ENCODE assay signal across 11 mouse cellular contexts in genomic region chr13:101696316-101696715, GRCm38 (mm10).
DNase-seq lines count a peak whose midpoint lies in the region; ATAC-seq and TF ChIP-seq lines count a peak whose summit lies in the region.
"Had no signal": no experiment of that assay in that cellular context is flagged by ENCODE, and none has a peak within 500 bp of the region (broad histone marks: within the 10 kb centered on the region; RNA-seq: fewer than 3 reads in every experiment).

No protein-coding gene starts in this region.

- no peak for ATAC-seq in heart, postnatal 0 days (ENCODE audit: insufficient read depth, low read depth)
- no peak for ATAC-seq in megakaryocyte, adult 5-6 weeks (ENCODE audit: poor library complexity, severe bottlenecking)
- no peak for ATAC-seq in embryonic facial prominence, embryonic 12.5 days (ENCODE audit: insufficient number of reproducible peaks, insufficient read depth, low FRiP score, low TSS enrichment)
- ATAC-seq in forebrain, postnatal 0 days: no peak
- ATAC-seq: midbrain, embryonic 13.5 days had no signal

- no peaks in the 10 kb centered on the region for H3K9me3 ChIP-seq in heart, postnatal 0 days (replicated peaks; ENCODE audit: control insufficient read depth, low read length)
- no peaks in the 10 kb centered on the region for H3K9me3 ChIP-seq in megakaryocyte, embryonic 14.5 days
- H3K9me3 ChIP-seq in embryonic facial prominence, embryonic 12.5 days: no peaks in the 10 kb centered on the region
- no peaks in the 10 kb centered on the region for H3K9me3 ChIP-seq in forebrain, embryonic 10.5 days
- no peaks in the 10 kb centered on the region for H3K9me3 ChIP-seq in forebrain, postnatal 0 days (ENCODE audit: low read length)
- H3K9me3 ChIP-seq: hindbrain, embryonic 12.5 days; midbrain, embryonic 13.5 days; neural tube, embryonic 12.5 days had no signal

- H3K27ac ChIP-seq in heart, postnatal 0 days (ENCODE audit: low read depth): 0 out of 2 replicates have a peak overlapping the region, but pooled peaks have one; percentile 13
- H3K27ac ChIP-seq in embryonic facial prominence, embryonic 12.5 days: peak overlapping the region; percentile 65; the same call in 1 of the 2 replicates
- no peak overlapping the region for H3K27ac ChIP-seq in forebrain, embryonic 10.5 days
- no peak overlapping the region for H3K27ac ChIP-seq in forebrain, postnatal 0 days (ENCODE audit: low read depth, low read length)
- H3K27ac ChIP-seq: hindbrain, embryonic 12.5 days; midbrain, embryonic 13.5 days; neural tube, embryonic 12.5 days had no signal

- no peak overlapping the region for H3K4me3 ChIP-seq in heart, postnatal 0 days (ENCODE audit: low read depth, low read length)
- peak overlapping the region; percentile 53 for H3K4me3 ChIP-seq in megakaryocyte, embryonic 14.5 days (replicated peaks)
- H3K4me3 ChIP-seq in embryonic facial prominence, embryonic 12.5 days: no peak overlapping the region
- no peak overlapping the region for H3K4me3 ChIP-seq in forebrain, embryonic 10.5 days
- H3K4me3 ChIP-seq in forebrain, postnatal 0 days (ENCODE audit: low read depth, low read length): no peak overlapping the region
- H3K4me3 ChIP-seq: hindbrain, embryonic 12.5 days; midbrain, embryonic 13.5 days; neural tube, embryonic 12.5 days had no signal

- DNase-seq in heart, postnatal 0 days (ENCODE audit: low spot score): no peak
- DNase-seq in heart, adult 8-10 months (ENCODE audit: low spot score): no peak
- DNase-seq in skeletal muscle tissue, adult 2 months (ENCODE audit: low read depth, low spot score): peak; percentile 52
- DNase-seq in forebrain, embryonic 10.5 days (ENCODE audit: extremely low spot score, low spot score): no peak
- no peak for DNase-seq in forebrain, postnatal 0 days

- H3K4me1 ChIP-seq in heart, postnatal 0 days (ENCODE audit: control insufficient read depth, insufficient read depth): peaks cover 23% of the 10 kb centered on the region; the same call in 1 of the 2 replicates
- H3K4me1 ChIP-seq in megakaryocyte, embryonic 14.5 days: peaks cover 65% of the 10 kb centered on the region
- H3K4me1 ChIP-seq in embryonic facial prominence, embryonic 12.5 days: peaks cover 36% of the 10 kb centered on the region
- peaks cover 58% of the 10 kb centered on the region for H3K4me1 ChIP-seq in forebrain, embryonic 10.5 days
- H3K4me1 ChIP-seq in forebrain, postnatal 0 days (ENCODE audit: insufficient read depth): peaks cover 17% of the 10 kb centered on the region

- no peaks in the 10 kb centered on the region for H3K27me3 ChIP-seq in heart, postnatal 0 days (ENCODE audit: control insufficient read depth, insufficient read depth, low read length)
- no peaks in the 10 kb centered on the region for H3K27me3 ChIP-seq in megakaryocyte, embryonic 14.5 days (replicated peaks)
- no peaks in the 10 kb centered on the region for H3K27me3 ChIP-seq in embryonic facial prominence, embryonic 12.5 days
- H3K27me3 ChIP-seq in forebrain, embryonic 10.5 days (ENCODE audit: poor library complexity, severe bottlenecking): peaks cover 22% of the 10 kb centered on the region
- H3K27me3 ChIP-seq in forebrain, postnatal 0 days (ENCODE audit: insufficient read depth, low read length): no peaks in the 10 kb centered on the region
- H3K27me3 ChIP-seq: hindbrain, embryonic 12.5 days; midbrain, embryonic 13.5 days; neural tube, embryonic 12.5 days had no signal

- H3K36me3 ChIP-seq in heart, postnatal 0 days (replicated peaks; ENCODE audit: control insufficient read depth, insufficient read depth, low read length): peaks cover 29% of the 10 kb centered on the region
- H3K36me3 ChIP-seq in megakaryocyte, embryonic 14.5 days (replicated peaks; ENCODE audit: low read length): peaks cover 50% of the 10 kb centered on the region
- H3K36me3 ChIP-seq in embryonic facial prominence, embryonic 12.5 days: peaks cover 14% of the 10 kb centered on the region
- peaks cover 4% of the 10 kb centered on the region for H3K36me3 ChIP-seq in forebrain, embryonic 10.5 days (replicated peaks)
- H3K36me3 ChIP-seq in forebrain, postnatal 0 days (ENCODE audit: insufficient read depth): peaks cover 11% of the 10 kb centered on the region; the same call in 1 of the 2 replicates

- H3K9ac ChIP-seq in heart, postnatal 0 days (replicated peaks; ENCODE audit: low read depth, low read length): no peak overlapping the region
- no peak overlapping the region for H3K9ac ChIP-seq in embryonic facial prominence, embryonic 12.5 days
- H3K9ac ChIP-seq in forebrain, postnatal 0 days: no peak overlapping the region
- H3K9ac ChIP-seq: hindbrain, embryonic 12.5 days; midbrain, embryonic 13.5 days; neural tube, embryonic 12.5 days had no signal

- H3K4me2 ChIP-seq in heart, postnatal 0 days (ENCODE audit: low read depth, low read length): 0 out of 2 replicates have a peak overlapping the region, but pooled peaks have one; percentile 15
- H3K4me2 ChIP-seq in embryonic facial prominence, embryonic 12.5 days (replicated peaks): no peak overlapping the region
- no peak overlapping the region for H3K4me2 ChIP-seq in forebrain, postnatal 0 days (ENCODE audit: low read depth)
- H3K4me2 ChIP-seq: hindbrain, embryonic 12.5 days; midbrain, embryonic 13.5 days; neural tube, embryonic 12.5 days had no signal

- TF ChIP-seq CTCF in heart, postnatal 0 days (IDR thresholded peaks at IDR 0.05; ENCODE audit: low read depth): no peak
- no peak for TF ChIP-seq CTCF in forebrain, postnatal 0 days (IDR thresholded peaks at IDR 0.05; ENCODE audit: low read depth)

- WGBS in heart, postnatal 0 days: 48% methylated on average over 3 of the region's 3 CpGs
- WGBS in embryonic facial prominence, embryonic 12.5 days: 33% methylated on average over 3 of the region's 3 CpGs
- 61% methylated on average over 3 of the region's 3 CpGs for WGBS in forebrain, embryonic 10.5 days
- 55% methylated on average over 3 of the region's 3 CpGs for WGBS in forebrain, postnatal 0 days

- no peak for TF ChIP-seq EP300 in heart, postnatal 0 days (IDR thresholded peaks at IDR 0.05; ENCODE audit: low read depth)

Comparison
In these comparisons a context has a peak if more than half of its experiments do, and no peak if none do; other contexts are left out.
1. H3K27ac ChIP-seq: peak in heart, postnatal 0 days (single experiment) and embryonic facial prominence, embryonic 12.5 days (single experiment); none in forebrain, embryonic 10.5 days (single experiment) and forebrain, postnatal 0 days (single experiment).